Mouse (Mus musculus) left cerebral cortex, adult 8-10 months (tissue): ENCODE data around the gene Dhx35. TPM values are rescaled to one million over a fixed set of nuclear protein-coding genes. Genes with fewer than 3 reads are reported as not detected.

Source experiments
- DNase-seq, 2 experiments: peaks; one replicate each; pipeline ENCODE4 v3.0.0; 2022; ENCODE audit warnings: low spot score in 2 of 2
- total RNA-seq, 4 experiments: library from RNA; stranded (reverse); gene quantifications; 2 replicates each; pipeline ENCODE4 v1.2.4; 2022

The Dhx35 gene
- total RNA-seq, 4 experiments from 2014 or later = 18.5 to 24.0 (median 20.4) TPM

GRCm38 (mm10) chr2:158891319-158891718 is 96.7 kb downstream of the Dhx35 start:
- no peak for DNase-seq

- no peak for DNase-seq
Measured at GRCm38 (mm10) chr2:158893171-158893853, 98.7 kb downstream of the Dhx35 start.

GRCm38 (mm10) chr2:158898469-158899196 is 104.0 kb downstream of the Dhx35 start:
- DNase-seq = no peak

Other genes starting within 250 kb of the Dhx35 start
- gene Slc32a1, start 184.0 kb upstream of the Dhx35 start, total RNA-seq = 100 to 1,000 TPM; 130 to 145 (median 137) TPM
- gene Actr5, start 169.9 kb upstream of the Dhx35 start, total RNA-seq = 10 to 100 TPM; 10.4 to 14.3 (median 12.4) TPM
- 100 to 1,000 TPM; 130 to 163 (median 146) TPM for gene Ppp1r16b, start 129.4 kb upstream of the Dhx35 start, total RNA-seq
- gene Fam83d, start 26.7 kb upstream of the Dhx35 start, total RNA-seq = 1 to 10 TPM; 1.2 to 2.5 (median 1.3) TPM